Mouse (Mus musculus): ENCODE data around the gene Arhgap20. TPM values are rescaled to one million over a fixed set of nuclear protein-coding genes. Genes with fewer than 3 reads are reported as not detected.

Arhgap20 gene
- polyA plus RNA-seq, 1 experiment from 2014 or later: 7.8 TPM

GRCm38 (mm10) chr9:51874348-51874747 lies 109.2 kb downstream of the Arhgap20 start:
- Histone ChIP-seq H3K27ac (ENCODE audit: low read depth, low read length) (no peak overlapping the region), H3K36me3 (ENCODE audit: control insufficient read depth, insufficient read depth, low read length) (no peaks in the 10 kb centered on the region), H3K9ac (ENCODE audit: low read depth, low read length) (no peak overlapping the region), H3K4me3 (ENCODE audit: low read depth, low read length) (no peak overlapping the region), H3K9me3 (ENCODE audit: control insufficient read depth, low read length) (no peaks in the 10 kb centered on the region), H3K27me3 (ENCODE audit: control insufficient read depth, insufficient read depth, low read length) (no peaks in the 10 kb centered on the region), H3K4me2 (replicated peaks; ENCODE audit: low read depth, low read length) (no peak overlapping the region), H3K4me1 (replicated peaks; ENCODE audit: control insufficient read depth, insufficient read depth, low read length) (no peaks in the 10 kb centered on the region)
- WGBS: 57% methylated on average over 4 of the region's 4 CpGs
- DNase-seq (ENCODE audit: low spot score) (peak; percentile 12), ATAC-seq (ENCODE audit: low FRiP score) (no peak)

- no peaks in the 10 kb centered on the region for H3K4me1 ChIP-seq (replicated peaks; ENCODE audit: control insufficient read depth, insufficient read depth, low read length)
- no peak overlapping the region for H3K4me3 ChIP-seq (ENCODE audit: low read depth, low read length)
- H3K4me2 ChIP-seq (replicated peaks; ENCODE audit: low read depth, low read length): no peak overlapping the region
- no peaks in the 10 kb centered on the region for H3K36me3 ChIP-seq (ENCODE audit: control insufficient read depth, insufficient read depth, low read length)
- ATAC-seq (ENCODE audit: low FRiP score) (no peak), DNase-seq (ENCODE audit: low spot score) (no peak)
- no peaks in the 10 kb centered on the region for H3K27me3 ChIP-seq (ENCODE audit: control insufficient read depth, insufficient read depth, low read length)
- H3K27ac ChIP-seq (ENCODE audit: low read depth, low read length): no peak overlapping the region
- WGBS: 93% methylated on average over 20 of the region's 20 CpGs
- no peaks in the 10 kb centered on the region for H3K9me3 ChIP-seq (ENCODE audit: control insufficient read depth, low read length)
- no peak overlapping the region for H3K9ac ChIP-seq (ENCODE audit: low read depth, low read length)
Observed at GRCm38 (mm10) chr9:51875531-51875930, 110.4 kb downstream of the Arhgap20 start.

DNA sequence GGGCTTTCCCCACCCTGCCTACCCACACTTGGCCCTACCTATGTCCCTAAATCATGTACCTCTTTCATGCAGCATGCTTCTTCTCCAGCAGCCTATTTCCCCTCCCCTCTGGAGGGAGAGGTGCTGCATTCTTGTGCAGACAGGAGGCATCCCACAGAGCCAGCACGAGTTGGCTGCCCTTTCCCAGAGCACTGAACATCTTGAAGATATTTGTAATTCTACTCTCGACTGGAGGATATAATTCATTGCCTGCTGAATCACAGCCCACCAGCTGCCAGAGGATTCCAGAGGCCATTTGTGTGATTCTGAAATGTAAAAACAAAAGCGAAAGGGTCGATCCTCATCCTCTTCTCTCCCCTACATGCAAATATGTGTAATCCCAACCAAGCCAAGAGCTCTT lies 116.2 kb downstream of the Arhgap20 start:
- Histone ChIP-seq H3K36me3 (ENCODE audit: control insufficient read depth, insufficient read depth, low read length) (no peaks in the 10 kb centered on the region), H3K9ac (ENCODE audit: low read depth, low read length) (no peak overlapping the region), H3K27ac (ENCODE audit: low read depth, low read length) (no peak overlapping the region), H3K4me3 (ENCODE audit: low read depth, low read length) (no peak overlapping the region), H3K27me3 (ENCODE audit: control insufficient read depth, insufficient read depth, low read length) (no peaks in the 10 kb centered on the region), H3K4me1 (replicated peaks; ENCODE audit: control insufficient read depth, insufficient read depth, low read length) (no peaks in the 10 kb centered on the region), H3K9me3 (ENCODE audit: control insufficient read depth, low read length) (no peaks in the 10 kb centered on the region), H3K4me2 (replicated peaks; ENCODE audit: low read depth, low read length) (no peak overlapping the region)
- peak; percentile 17 for DNase-seq (ENCODE audit: low spot score)
- no peak for ATAC-seq (ENCODE audit: low FRiP score)
- WGBS: 48% methylated on average over 4 of the region's 4 CpGs

GRCm38 (mm10) chr9:51881881-51882280 lies 116.7 kb downstream of the Arhgap20 start:
- Histone ChIP-seq H3K36me3 (ENCODE audit: control insufficient read depth, insufficient read depth, low read length) (no peaks in the 10 kb centered on the region), H3K27ac (ENCODE audit: low read depth, low read length) (no peak overlapping the region), H3K4me2 (replicated peaks; ENCODE audit: low read depth, low read length) (no peak overlapping the region), H3K27me3 (ENCODE audit: control insufficient read depth, insufficient read depth, low read length) (no peaks in the 10 kb centered on the region), H3K9me3 (ENCODE audit: control insufficient read depth, low read length) (no peaks in the 10 kb centered on the region), H3K4me1 (replicated peaks; ENCODE audit: control insufficient read depth, insufficient read depth, low read length) (no peaks in the 10 kb centered on the region), H3K4me3 (ENCODE audit: low read depth, low read length) (no peak overlapping the region), H3K9ac (ENCODE audit: low read depth, low read length) (no peak overlapping the region)
- no peak for DNase-seq (ENCODE audit: low spot score)
- WGBS: 60% methylated on average over 4 of the region's 4 CpGs
- ATAC-seq (ENCODE audit: low FRiP score): no peak

DNA sequence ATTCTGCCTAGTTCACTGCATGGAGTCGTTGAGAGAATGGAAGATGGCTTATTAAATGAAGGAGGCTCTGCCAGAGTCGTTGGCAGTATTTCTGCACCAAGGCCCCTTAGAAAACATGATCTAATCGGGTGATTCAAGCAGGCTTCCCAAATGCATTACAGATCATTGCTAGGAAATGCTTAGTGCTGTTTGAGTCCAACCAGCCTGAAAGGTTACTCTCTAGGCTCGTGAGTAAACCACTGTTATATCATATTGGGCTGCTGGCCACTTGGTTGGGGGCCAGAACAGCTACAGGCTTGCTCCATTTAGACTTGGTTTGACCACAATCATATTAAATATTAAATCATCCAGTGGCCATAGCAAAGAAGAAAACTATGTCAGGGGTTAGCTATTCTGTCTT lies 118.2 kb downstream of the Arhgap20 start:
- Histone ChIP-seq H3K27ac (ENCODE audit: low read depth, low read length) (no peak overlapping the region), H3K27me3 (ENCODE audit: control insufficient read depth, insufficient read depth, low read length) (no peaks in the 10 kb centered on the region), H3K36me3 (ENCODE audit: control insufficient read depth, insufficient read depth, low read length) (no peaks in the 10 kb centered on the region), H3K9me3 (ENCODE audit: control insufficient read depth, low read length) (no peaks in the 10 kb centered on the region), H3K4me1 (replicated peaks; ENCODE audit: control insufficient read depth, insufficient read depth, low read length) (no peaks in the 10 kb centered on the region), H3K4me3 (ENCODE audit: low read depth, low read length) (no peak overlapping the region), H3K9ac (ENCODE audit: low read depth, low read length) (no peak overlapping the region), H3K4me2 (replicated peaks; ENCODE audit: low read depth, low read length) (no peak overlapping the region)
- DNase-seq (ENCODE audit: low spot score): no peak
- no peak for ATAC-seq (ENCODE audit: low FRiP score)
- WGBS: 86% methylated on average over 4 of the region's 4 CpGs

DNA sequence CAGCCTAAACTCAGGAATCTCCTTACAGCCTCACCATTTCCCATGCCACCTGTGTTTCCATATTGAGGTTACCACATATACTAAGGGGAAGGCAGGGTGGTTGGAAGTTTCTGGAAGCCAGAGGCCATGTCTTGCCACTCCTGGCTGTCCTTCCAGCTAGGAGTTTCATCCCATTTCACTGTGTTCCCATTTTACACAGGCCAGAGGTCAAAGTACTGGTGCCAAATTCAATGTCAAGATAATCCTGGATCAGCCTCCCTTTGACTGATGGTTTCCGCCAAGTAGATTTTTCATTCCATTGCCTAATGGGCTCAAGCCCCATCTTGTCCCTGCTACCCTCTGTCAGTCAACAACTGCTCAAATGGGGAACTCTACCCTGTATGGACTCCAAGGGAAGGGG lies 127.8 kb downstream of the Arhgap20 start:
- DNase-seq (ENCODE audit: low spot score) (no peak), ATAC-seq (ENCODE audit: low FRiP score) (no peak)
- no peaks in the 10 kb centered on the region for H3K4me1 ChIP-seq (replicated peaks; ENCODE audit: control insufficient read depth, insufficient read depth, low read length)
- WGBS: 96% methylated on average over 1 of the region's 1 CpGs
- no peak overlapping the region for H3K4me3 ChIP-seq (ENCODE audit: low read depth, low read length)
- H3K4me2 ChIP-seq (replicated peaks; ENCODE audit: low read depth, low read length): no peak overlapping the region
- no peaks in the 10 kb centered on the region for H3K27me3 ChIP-seq (ENCODE audit: control insufficient read depth, insufficient read depth, low read length)
- no peak overlapping the region for H3K27ac ChIP-seq (ENCODE audit: low read depth, low read length)
- no peaks in the 10 kb centered on the region for H3K9me3 ChIP-seq (ENCODE audit: control insufficient read depth, low read length)
- H3K36me3 ChIP-seq (ENCODE audit: control insufficient read depth, insufficient read depth, low read length): no peaks in the 10 kb centered on the region
- H3K9ac ChIP-seq (ENCODE audit: low read depth, low read length): no peak overlapping the region

Other genes with a start within 250 kb of the Arhgap20 start
- 53.0 and 55.3 TPM in 2 replicates for gene Fdx1, start 198.2 kb downstream of the Arhgap20 start, polyA plus RNA-seq (2014; fragmentation: Nextera tagmentation; extraction: Ambion mirVana)